8 mouse cellular contexts compared by ENCODE assay signal in genomic region chr6:87731463-87732095, GRCm38 (mm10). TPM values are rescaled to one million over a fixed set of nuclear protein-coding genes. Genes with fewer than 3 reads are reported as not detected.
DNase-seq lines count a peak whose midpoint lies in the region; ATAC-seq lines count a peak whose summit lies in the region.

No protein-coding gene starts in this region.

- H3K27me3 ChIP-seq in heart, embryonic 13.5 days (replicated peaks), result peaks cover 92% of the 10 kb centered on the region
- H3K27me3 ChIP-seq in hindbrain, embryonic 13.5 days, result peaks cover 34% of the 10 kb centered on the region
- peaks cover 42% of the 10 kb centered on the region for H3K27me3 ChIP-seq in midbrain, embryonic 14.5 days (ENCODE audit: control insufficient read depth, insufficient read depth, low read length)

- WGBS in heart, embryonic 13.5 days, result 3% methylated on average over 19 of the region's 19 CpGs
- WGBS in hindbrain, embryonic 13.5 days, result 1% methylated on average over 19 of the region's 19 CpGs
- WGBS in midbrain, embryonic 14.5 days, result 3% methylated on average over 19 of the region's 19 CpGs

- peak overlapping the region; percentile 69 for H3K4me3 ChIP-seq in heart, embryonic 13.5 days
- H3K4me3 ChIP-seq in hindbrain, embryonic 13.5 days, result peak overlapping the region; percentile 61
- H3K4me3 ChIP-seq in midbrain, embryonic 14.5 days (replicated peaks; ENCODE audit: low read depth, low read length), result peak overlapping the region; percentile 58

- intact Hi-C loops in heart, postnatal 25 days (cut with DNase I), result loop anchor here (2.0 kb wide), 1 partner anchor 25 kb away; no protein-coding TSS in a partner anchor

- H3K4me1 ChIP-seq in heart, embryonic 13.5 days, result peaks cover 37% of the 10 kb centered on the region
- peaks cover 39% of the 10 kb centered on the region for H3K4me1 ChIP-seq in hindbrain, embryonic 13.5 days (replicated peaks)
- peaks cover 12% of the 10 kb centered on the region for H3K4me1 ChIP-seq in midbrain, embryonic 14.5 days (ENCODE audit: control insufficient read depth, insufficient read depth, low read length)

- ATAC-seq in heart, embryonic 13.5 days (ENCODE audit: extremely low read depth, insufficient number of reproducible peaks, low FRiP score, low TSS enrichment), result no peak
- peak; percentile 75 for ATAC-seq in hindbrain, embryonic 13.5 days (ENCODE audit: low FRiP score)
- ATAC-seq in midbrain, embryonic 14.5 days (ENCODE audit: low FRiP score, low TSS enrichment), result no peak

- peak overlapping the region; percentile 98 for H3K4me2 ChIP-seq in heart, embryonic 13.5 days
- H3K4me2 ChIP-seq in hindbrain, embryonic 13.5 days, result peak overlapping the region; percentile 92
- peak overlapping the region; percentile 87 for H3K4me2 ChIP-seq in midbrain, embryonic 14.5 days (ENCODE audit: low read length)

- H3K36me3 ChIP-seq in heart, embryonic 13.5 days, result no peaks in the 10 kb centered on the region
- no peaks in the 10 kb centered on the region for H3K36me3 ChIP-seq in hindbrain, embryonic 13.5 days
- no peaks in the 10 kb centered on the region for H3K36me3 ChIP-seq in midbrain, embryonic 14.5 days (ENCODE audit: control insufficient read depth, insufficient read depth, low read length)

- no peak for DNase-seq in heart, postnatal 25 days (ENCODE audit: low spot score)
- DNase-seq in ZHBTc4 (ENCODE audit: low read depth, low spot score) (peak; percentile 33), adipocyte (ENCODE audit: low spot score) (no peak)
- no peak for DNase-seq in midbrain, embryonic 14.5 days
- no peak for DNase-seq in thymus, postnatal 25 days
- DNase-seq in adrenal gland, adult 18-20 months (ENCODE audit: low spot score in 2 of 2), result no peak

- no peak overlapping the region for H3K27ac ChIP-seq in heart, embryonic 13.5 days (replicated peaks)
- peak overlapping the region; percentile 87 for H3K27ac ChIP-seq in hindbrain, embryonic 13.5 days
- peak overlapping the region; percentile 72 for H3K27ac ChIP-seq in midbrain, embryonic 14.5 days (replicated peaks; ENCODE audit: low read depth, low read length)

- no peaks in the 10 kb centered on the region for H3K9me3 ChIP-seq in heart, embryonic 13.5 days
- no peaks in the 10 kb centered on the region for H3K9me3 ChIP-seq in hindbrain, embryonic 13.5 days
- no peaks in the 10 kb centered on the region for H3K9me3 ChIP-seq in midbrain, embryonic 14.5 days (ENCODE audit: control insufficient read depth, low read length)

- peak overlapping the region; percentile 78 for H3K9ac ChIP-seq in heart, embryonic 13.5 days
- H3K9ac ChIP-seq in hindbrain, embryonic 13.5 days, result peak overlapping the region; percentile 87
- H3K9ac ChIP-seq in midbrain, embryonic 14.5 days (replicated peaks; ENCODE audit: low read length), result peak overlapping the region; percentile 65

RNA-seq across cellular contexts. Expression of gene Efcc1, which starts 0.9 kb away (rescaled TPM):
- 0.43 and 0.52 TPM in 2 replicates for polyA plus RNA-seq in heart, embryonic 13.5 days (2015; fragmentation: Nextera tagmentation; extraction: Ambion mirVana)
- 1 to 10 TPM in 1 of 2 experiments, under 1 TPM in 1; 0.95 to 1.4 TPM for total RNA-seq in heart, postnatal 25 days (2021)
- polyA plus RNA-seq in hindbrain, embryonic 13.5 days (2015; fragmentation: Nextera tagmentation; extraction: Ambion mirVana), result 5.9 and 6.2 TPM in 2 replicates
- 4.1 and 5.0 TPM in 2 replicates for polyA plus RNA-seq in midbrain, embryonic 14.5 days (2014; fragmentation: Nextera tagmentation; extraction: Ambion mirVana)
- total RNA-seq in adrenal gland, adult 18-20 months (2021), result under 1 TPM; 0.27 to 0.51 TPM

RNA-seq across cellular contexts. Expression of gene Gp9, which starts 46.3 kb away (rescaled TPM):
- polyA plus RNA-seq in heart, embryonic 13.5 days (2015; fragmentation: Nextera tagmentation; extraction: Ambion mirVana), result 5.1 and 7.2 TPM in 2 replicates
- total RNA-seq in heart, postnatal 25 days (2021), result 1 to 10 TPM in 1 of 2 experiments, under 1 TPM in 1; 0.78 to 1.2 TPM
- 1.1 and 1.5 TPM in 2 replicates for polyA plus RNA-seq in hindbrain, embryonic 13.5 days (2015; fragmentation: Nextera tagmentation; extraction: Ambion mirVana)
- polyA plus RNA-seq in midbrain, embryonic 14.5 days (2014; fragmentation: Nextera tagmentation; extraction: Ambion mirVana), result 0.59 and 0.66 TPM in 2 replicates
- total RNA-seq in adrenal gland, adult 18-20 months (2021), result under 1 TPM in 1 of 2 experiments, not detected in 1; 0.70 TPM

RNA-seq across cellular contexts. Expression of gene Aplf, which starts 59.6 kb away (rescaled TPM):
- polyA plus RNA-seq in heart, embryonic 13.5 days (2015; fragmentation: Nextera tagmentation; extraction: Ambion mirVana), result 8.4 and 8.7 TPM in 2 replicates
- 1 to 10 TPM; 2.3 to 2.6 TPM for total RNA-seq in heart, postnatal 25 days (2021)
- polyA plus RNA-seq in hindbrain, embryonic 13.5 days (2015; fragmentation: Nextera tagmentation; extraction: Ambion mirVana), result 9.9 and 10.0 TPM in 2 replicates
- 6.0 and 8.4 TPM in 2 replicates for polyA plus RNA-seq in midbrain, embryonic 14.5 days (2014; fragmentation: Nextera tagmentation; extraction: Ambion mirVana)
- 1 to 10 TPM; 4.4 to 7.5 TPM for total RNA-seq in adrenal gland, adult 18-20 months (2021)
